Mouse (Mus musculus): ENCODE results near the gene Mtor. TPM values are rescaled to one million over a fixed set of nuclear protein-coding genes. Genes with fewer than 3 reads are reported as not detected.

Gene Mtor
- total RNA-seq, 2 experiments from 2014 or later, result 78.8 to 79.3 TPM

DNA sequence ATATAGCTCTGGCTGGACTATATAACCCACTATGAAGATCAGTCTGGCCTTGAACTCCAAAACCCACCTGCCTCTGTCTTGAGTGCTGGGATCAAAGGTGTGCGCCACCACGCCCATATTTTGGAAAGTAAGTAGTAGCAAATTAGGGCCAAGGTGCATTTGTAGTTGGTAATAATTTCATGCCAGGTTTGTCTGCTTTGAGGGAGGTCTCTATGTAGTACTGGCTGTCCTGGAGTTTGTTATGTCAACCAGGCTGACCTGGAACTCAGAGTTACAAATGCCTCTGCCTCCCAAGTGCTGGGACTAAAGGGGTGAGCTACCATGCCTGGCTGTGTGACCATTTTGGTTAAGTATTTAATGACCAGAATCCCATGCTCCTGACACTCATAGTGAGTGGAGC, 31.8 kb downstream of the Mtor start:
- intact Hi-C loops (cut with DNase I), result no loop called here
- no peak for DNase-seq

DNA sequence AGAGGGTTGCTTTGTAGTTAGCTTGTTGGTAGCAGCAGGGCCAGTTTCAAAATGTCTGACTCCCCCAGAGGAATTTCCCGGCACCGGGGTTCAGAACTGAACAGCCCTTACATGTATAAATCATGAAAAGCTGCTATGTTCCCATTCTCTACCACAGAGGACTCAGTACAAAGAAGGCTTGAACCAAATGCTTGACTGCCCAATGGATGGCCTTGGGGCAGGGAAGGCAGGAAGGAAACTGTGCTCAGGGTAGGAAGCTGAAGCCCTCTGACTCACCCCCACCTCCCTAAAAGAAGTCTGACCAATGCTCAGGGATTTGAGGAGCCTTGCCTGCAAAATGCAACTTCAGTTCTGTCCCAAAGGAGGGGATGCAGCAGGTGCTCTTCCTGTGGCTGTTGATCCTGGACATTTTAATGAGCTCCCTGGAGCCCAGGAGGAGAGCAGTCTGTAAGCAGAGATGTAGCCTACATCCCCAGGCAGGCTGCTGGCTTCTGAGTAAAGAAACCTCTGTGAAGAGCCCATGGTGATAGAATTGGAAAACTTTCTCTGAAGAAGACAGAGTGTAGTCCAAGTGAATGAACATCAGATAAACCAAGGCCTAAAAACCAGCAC, 33.3 kb downstream of the Mtor start:
- DNase-seq, result no peak
- intact Hi-C loops (cut with DNase I), result no loop called here

DNA sequence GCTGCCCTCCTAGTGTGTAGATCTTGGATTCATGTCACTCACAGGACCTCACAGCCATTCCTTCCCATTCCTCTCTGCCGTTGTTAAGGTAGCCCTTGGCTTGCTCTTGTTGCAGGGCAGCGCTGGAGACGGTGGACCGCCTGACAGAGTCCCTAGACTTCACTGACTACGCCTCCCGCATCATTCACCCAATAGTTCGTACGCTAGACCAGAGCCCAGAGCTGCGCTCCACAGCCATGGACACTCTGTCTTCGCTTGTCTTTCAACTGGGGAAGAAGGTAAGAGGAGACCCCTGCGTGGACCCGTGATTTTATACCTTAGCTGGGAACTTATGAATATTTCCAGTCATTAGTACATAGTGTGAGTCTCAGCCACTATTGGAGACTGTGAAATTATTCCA, 36.1 kb downstream of the Mtor start:
- intact Hi-C loops (cut with DNase I), result no loop called here
- DNase-seq, result no peak

DNA sequence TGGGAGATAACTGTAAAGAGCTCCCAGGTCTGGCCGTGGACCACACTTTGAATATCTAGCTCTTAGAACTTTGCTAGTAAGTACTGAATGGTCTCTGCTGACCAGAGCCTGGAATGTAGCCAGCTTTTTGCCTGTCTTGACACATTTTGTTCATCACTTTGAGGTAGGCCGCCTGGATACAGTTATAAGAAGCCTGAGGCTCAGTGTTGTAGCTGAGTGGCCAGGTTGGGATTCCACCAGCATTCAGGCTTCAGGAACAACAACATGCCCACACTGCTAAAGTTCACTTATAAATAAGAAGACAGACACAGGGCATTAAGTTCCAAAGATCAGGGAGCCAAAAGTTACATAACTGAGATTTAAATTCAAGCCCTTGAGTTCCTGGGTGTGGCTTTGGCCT, 39.4 kb downstream of the Mtor start:
- no peak for DNase-seq
- intact Hi-C loops (cut with DNase I), result no loop called here

DNA sequence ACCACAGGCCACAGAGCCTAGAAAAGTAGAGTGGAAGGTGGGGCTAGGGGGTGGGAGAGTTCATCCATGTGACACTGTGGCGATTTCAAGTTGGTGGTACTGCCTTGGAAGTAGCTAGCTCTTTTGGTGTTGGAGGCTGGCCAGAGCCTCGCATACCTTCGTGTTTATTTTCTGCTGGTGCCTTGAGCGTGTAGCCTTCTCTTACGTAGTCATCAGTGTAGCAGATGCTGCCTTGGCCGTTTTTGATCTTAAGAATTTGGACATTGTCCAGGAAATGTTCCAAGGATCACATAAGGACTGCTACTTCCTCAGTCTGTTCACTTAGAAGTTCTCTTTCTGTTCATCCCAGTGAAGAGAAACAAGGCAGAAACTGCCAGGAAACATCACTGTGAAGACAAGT, 42.1 kb downstream of the Mtor start:
- no peak for DNase-seq
- intact Hi-C loops (cut with DNase I), result no loop called here

- intact Hi-C loops (cut with DNase I), result no loop called here
- peak; percentile 68 for DNase-seq
These were observed 43.0 kb downstream of the Mtor start for GRCm38 (mm10) chr4:148491448-148491847.

- intact Hi-C loops (cut with DNase I), result no loop called here
- no peak for DNase-seq
These were observed 46.7 kb downstream of the Mtor start for GRCm38 (mm10) chr4:148495160-148495559.

- peak; percentile 94 for DNase-seq
- intact Hi-C loops (cut with DNase I), result no loop called here
These were observed 47.7 kb downstream of the Mtor start for GRCm38 (mm10) chr4:148495874-148496689.

GRCm38 (mm10) chr4:148500410-148500867, 52.0 kb downstream of the Mtor start, which contains the start of gene Angptl7:
Gene Angptl7, minus strand, starts transcription at chr4:148500460.
- intact Hi-C loops (cut with DNase I), result no loop called here
- DNase-seq, result no peak

DNA sequence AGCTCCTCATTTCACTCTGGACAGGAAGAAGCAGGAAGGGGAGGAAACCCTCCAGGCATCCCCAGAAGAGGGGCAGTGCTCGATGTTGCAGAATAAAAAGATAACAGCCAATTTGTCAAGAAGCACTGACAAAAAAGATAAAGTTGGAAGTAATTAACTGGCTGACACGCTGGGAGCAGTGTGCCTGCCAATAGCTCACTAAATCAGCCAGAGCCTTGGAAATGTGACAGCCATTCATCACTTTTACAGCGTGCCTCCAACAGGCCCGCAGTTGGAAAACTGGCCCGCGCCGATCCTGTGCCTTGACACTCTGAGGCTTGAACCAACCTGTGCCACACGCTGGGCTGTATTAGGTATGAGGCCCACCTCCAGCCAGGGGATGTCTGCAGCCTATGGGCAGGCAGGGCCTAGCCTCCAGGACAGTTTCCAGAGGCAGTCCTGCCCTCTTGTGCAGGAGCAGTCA, 56.1 kb downstream of the Mtor start:
- DNase-seq, result peak; percentile 50
- intact Hi-C loops (cut with DNase I), result no loop called here

GRCm38 (mm10) chr4:148507585-148507984, 59.2 kb downstream of the Mtor start:
- no peak for DNase-seq
- intact Hi-C loops (cut with DNase I), result no loop called here

GRCm38 (mm10) chr4:148508084-148508849, 59.9 kb downstream of the Mtor start:
- no peak for DNase-seq
- intact Hi-C loops (cut with DNase I), result no loop called here

DNA sequence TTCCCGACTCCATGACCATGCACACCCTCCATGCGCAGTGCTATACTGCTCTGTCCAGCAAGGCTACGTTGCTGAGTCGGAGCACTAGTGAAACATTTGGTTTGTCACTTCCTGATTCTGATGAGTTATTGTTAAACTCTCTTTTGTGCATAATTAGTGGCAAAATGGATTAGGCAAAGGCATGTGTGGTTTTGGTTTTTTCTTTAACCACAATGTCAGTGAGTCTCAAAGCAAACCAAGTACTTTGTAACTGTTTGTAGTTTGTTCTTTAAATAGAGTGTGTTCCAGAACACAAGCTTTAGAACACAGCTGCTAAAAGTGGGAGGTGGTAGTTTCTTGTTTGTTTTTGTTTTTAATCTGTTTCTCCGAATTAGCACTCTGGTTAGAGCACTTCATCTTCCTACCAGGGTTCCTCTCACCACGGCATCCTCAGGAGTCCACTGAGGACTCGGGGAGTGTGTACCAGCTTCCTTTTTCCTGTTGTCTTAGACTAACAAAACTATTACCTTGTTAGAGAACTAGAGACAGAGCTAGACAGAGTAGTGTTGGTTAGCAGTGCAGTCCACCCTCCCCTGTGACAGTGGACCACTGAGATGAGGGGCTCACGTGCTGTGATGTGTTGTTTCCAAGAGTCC, 61.2 kb downstream of the Mtor start:
- no peak for DNase-seq
- intact Hi-C loops (cut with DNase I), result no loop called here

- intact Hi-C loops (cut with DNase I), result no loop called here
- DNase-seq, result no peak
These were observed 62.3 kb downstream of the Mtor start for GRCm38 (mm10) chr4:148510691-148511090.

DNA sequence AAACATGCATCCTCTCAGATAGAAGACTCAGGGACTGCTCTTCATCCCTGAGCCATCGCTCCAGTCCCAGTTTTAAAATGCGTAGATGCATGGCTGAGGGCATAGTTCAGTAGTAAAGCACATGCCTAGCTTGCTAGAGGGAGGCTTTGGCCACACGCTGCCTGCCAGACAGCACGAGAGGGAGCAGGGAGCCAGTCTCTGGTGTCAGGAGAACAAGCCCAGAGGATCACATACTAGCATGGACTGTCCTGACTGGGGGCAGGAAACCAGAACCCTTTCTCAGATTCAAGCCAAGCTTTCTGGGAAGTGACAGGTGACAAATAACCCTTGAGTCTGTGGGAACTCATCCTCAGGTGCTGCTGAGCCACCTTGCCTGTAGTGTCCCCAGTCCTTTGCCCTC, 62.9 kb downstream of the Mtor start:
- intact Hi-C loops (cut with DNase I), result no loop called here
- DNase-seq, result no peak

- intact Hi-C loops (cut with DNase I), result no loop called here
- no peak for DNase-seq
These were observed 64.7 kb downstream of the Mtor start for GRCm38 (mm10) chr4:148513021-148513559.

DNA sequence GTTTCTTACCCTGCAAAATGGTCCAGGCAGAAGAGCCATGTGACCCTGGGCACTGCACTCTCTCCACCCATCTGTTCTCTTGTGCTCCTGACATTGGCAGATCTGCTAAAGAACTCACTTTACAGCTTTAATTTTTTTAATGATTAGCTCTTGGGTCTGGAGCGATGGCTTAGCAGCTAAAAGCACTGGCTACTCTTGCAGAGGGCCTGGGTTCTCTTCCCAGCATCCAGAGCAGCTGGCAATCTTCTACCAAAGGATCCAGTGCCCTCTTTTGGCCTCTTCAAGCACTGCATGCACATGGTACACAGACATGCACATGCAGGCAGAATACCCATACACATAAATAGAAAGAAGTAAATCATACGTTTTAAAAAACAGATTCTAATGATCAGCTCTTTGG, 66.9 kb downstream of the Mtor start:
- intact Hi-C loops (cut with DNase I), result no loop called here
- DNase-seq, result no peak

DNA sequence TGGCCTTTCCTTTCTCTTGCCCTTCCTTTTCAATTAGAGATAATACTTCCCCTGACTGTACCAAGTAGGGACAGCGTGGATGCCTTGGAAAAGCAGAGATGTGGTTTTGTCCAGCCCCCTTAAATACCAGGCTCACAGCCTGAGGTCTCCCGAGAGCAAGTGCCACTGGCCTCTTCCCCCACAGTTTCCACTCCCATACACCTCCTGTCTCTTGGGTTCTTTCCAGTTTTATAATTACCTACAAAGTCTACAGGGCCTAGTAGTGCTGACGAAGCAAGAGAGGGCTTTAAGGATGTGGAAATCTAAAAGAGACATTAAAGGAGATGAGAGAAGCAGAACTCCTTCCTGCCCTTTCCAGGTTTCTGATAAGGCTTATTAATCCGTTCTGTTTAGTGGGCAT, 69.4 kb downstream of the Mtor start:
- intact Hi-C loops (cut with DNase I), result no loop called here
- DNase-seq, result no peak

GRCm38 (mm10) chr4:148518235-148518795, 69.9 kb downstream of the Mtor start:
- intact Hi-C loops (cut with DNase I), result no loop called here
- DNase-seq, result no peak

DNA sequence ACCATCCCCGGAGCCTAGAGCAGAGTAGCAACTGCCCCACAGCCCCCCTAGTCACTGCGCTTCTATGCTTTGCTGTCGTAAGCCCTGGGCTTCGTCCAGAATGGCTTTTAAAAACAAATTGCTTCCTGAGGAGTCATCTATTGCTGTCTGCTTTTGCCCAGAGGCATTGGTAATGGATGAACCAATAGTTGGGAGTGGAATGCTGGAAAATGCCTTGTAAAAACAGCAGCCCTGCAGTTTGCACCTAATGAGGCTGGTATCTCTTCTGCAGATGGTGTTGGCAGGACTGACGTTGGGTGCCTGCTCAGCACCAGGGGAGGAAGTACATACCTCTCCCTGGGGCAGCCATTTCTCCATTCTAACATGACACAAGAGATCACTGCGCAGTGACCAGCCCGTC, 75.1 kb downstream of the Mtor start:
- intact Hi-C loops (cut with DNase I), result no loop called here
- DNase-seq, result no peak
